Mouse (Mus musculus) lung, embryonic 16.5 days (tissue): ENCODE measurements around the gene Gramd4. TPM values are rescaled to one million over a fixed set of nuclear protein-coding genes. Genes with fewer than 3 reads are reported as not detected.

Source experiments
- ATAC-seq: fragments of 200-750 bp; cut with Nextera tagmentation; 2 replicates; pipeline ENCODE4 v1.8.0; 2017; ENCODE audit warnings: low read depth, mild to moderate bottlenecking, moderate library complexity
- H3K27ac ChIP-seq: fragments of 300-500 bp; sonication (generic); 2 replicates; pipeline ENCODE4 v1.5.1; 2014; ENCODE audit warnings: mild to moderate bottlenecking, control low read depth, low read length
- H3K27me3 ChIP-seq: fragments of 300-500 bp; sonication (generic); 2 replicates; pipeline ENCODE4 v1.6.1; 2014; ENCODE audit warnings: low read depth, low read length, mixed read lengths; ENCODE audit not compliant: control insufficient read depth, insufficient read depth
- H3K36me3 ChIP-seq: fragments of 300-500 bp; sonication (generic); 2 replicates; pipeline ENCODE4 v1.6.1; 2014; ENCODE audit warnings: low read length; ENCODE audit not compliant: control insufficient read depth, insufficient read depth
- H3K4me1 ChIP-seq: fragments of 300-500 bp; sonication (generic); replicated peaks from 2 replicates; pipeline ENCODE4 v1.6.1; 2014; ENCODE audit warnings: low read length, mixed read lengths; ENCODE audit not compliant: control insufficient read depth, insufficient read depth
- H3K4me2 ChIP-seq: fragments of 300-500 bp; sonication (generic); 2 replicates; pipeline ENCODE4 v1.6.1; 2014; ENCODE audit warnings: low read depth, low read length, control low read depth
- H3K4me3 ChIP-seq: fragments of 300-500 bp; sonication (generic); 2 replicates; pipeline ENCODE4 v1.5.1; 2014; ENCODE audit warnings: mild to moderate bottlenecking, low read length, control low read depth
- H3K9ac ChIP-seq: fragments of 300-500 bp; sonication (generic); 2 replicates; pipeline ENCODE4 v1.6.1; 2014; ENCODE audit warnings: low read length, control low read depth
- H3K9me3 ChIP-seq: fragments of 300-500 bp; sonication (generic); 2 replicates; pipeline ENCODE4 v1.6.1; 2016; ENCODE audit warnings: low read length; ENCODE audit not compliant: control insufficient read depth
- WGBS: fragments of 180-500 bp; shearing (Covaris S2); extraction: QIAGEN DNeasy Blood & Tissue Kit; methylation state at CpG from one replicate; pipeline ENCODE4 v1.1.7; 2014; 5-methylcytosine and 5-hydroxymethylcytosine counted together
- polyA plus RNA-seq: library from polyadenylated mRNA; unstranded; fragments of >200 nt; fragmentation: Nextera tagmentation; extraction: Ambion mirVana; gene quantifications from 2 replicates; pipeline ENCODE4 v1.2.1, GENCODE M21; 2015

The Gramd4 gene
- polyA plus RNA-seq, 1 experiment from 2014 or later: 11.2 TPM

- WGBS: 57% methylated on average over 9 of the region's 9 CpGs
- peaks cover 3% of the 10 kb centered on the region; the same call in 1 of the 2 replicates for H3K36me3 ChIP-seq
- no peak overlapping the region for H3K27ac ChIP-seq
- peaks cover 28% of the 10 kb centered on the region for H3K4me1 ChIP-seq
- no peak overlapping the region for H3K4me3 ChIP-seq
- H3K4me2 ChIP-seq: no peak overlapping the region
- ATAC-seq: peak; percentile 1; the same call in 1 of the 2 replicates
- no peak overlapping the region for H3K9ac ChIP-seq
- H3K27me3 ChIP-seq: no peaks in the 10 kb centered on the region
- H3K9me3 ChIP-seq: peaks cover 4% of the 10 kb centered on the region; the same call in 1 of the 2 replicates
Measured at GRCm38 (mm10) chr15:86021971-86022370, 35.5 kb upstream of the Gramd4 start.

GRCm38 (mm10) chr15:86027871-86028270 lies 29.6 kb upstream of the Gramd4 start:
- peak overlapping the region; percentile 48 for H3K4me2 ChIP-seq
- peaks cover 18% of the 10 kb centered on the region for H3K36me3 ChIP-seq
- WGBS: 35% methylated on average over 8 of the region's 8 CpGs
- H3K9me3 ChIP-seq: peaks cover 15% of the 10 kb centered on the region
- peak overlapping the region; percentile 30; the same call in 1 of the 2 replicates for H3K9ac ChIP-seq
- ATAC-seq: no peak
- H3K4me1 ChIP-seq: peaks cover 16% of the 10 kb centered on the region
- peak overlapping the region; percentile 34; the same call in 1 of the 2 replicates for H3K4me3 ChIP-seq
- peak overlapping the region; percentile 33; the same call in 1 of the 2 replicates for H3K27ac ChIP-seq
- H3K27me3 ChIP-seq: peaks cover 10% of the 10 kb centered on the region

- Histone ChIP-seq H3K4me2 (peak overlapping the region; percentile 48), H3K27ac (no peak overlapping the region), H3K4me1 (peaks cover 14% of the 10 kb centered on the region), H3K9ac (peak overlapping the region; percentile 45; the same call in 1 of the 2 replicates), H3K36me3 (peaks cover 18% of the 10 kb centered on the region), H3K27me3 (peaks cover 26% of the 10 kb centered on the region), H3K4me3 (peak overlapping the region; percentile 34), H3K9me3 (peaks cover 15% of the 10 kb centered on the region)
- ATAC-seq: no peak
- 53% methylated on average over 14 of the region's 14 CpGs for WGBS
Measured at GRCm38 (mm10) chr15:86029981-86030380, 27.5 kb upstream of the Gramd4 start.

GRCm38 (mm10) chr15:86032811-86033190 lies 24.7 kb upstream of the Gramd4 start:
- Histone ChIP-seq H3K4me2 (peak overlapping the region; percentile 81), H3K4me1 (peaks cover 8% of the 10 kb centered on the region; the same call in 1 of the 2 replicates), H3K27ac (peak overlapping the region; percentile 86), H3K36me3 (peaks cover 18% of the 10 kb centered on the region), H3K9me3 (peaks cover 15% of the 10 kb centered on the region), H3K4me3 (peak overlapping the region; percentile 67), H3K27me3 (peaks cover 26% of the 10 kb centered on the region), H3K9ac (peak overlapping the region; percentile 76)
- ATAC-seq: peak; percentile 5; the same call in 1 of the 2 replicates
- WGBS: under 1% methylated on average over 38 of the region's 38 CpGs

GRCm38 (mm10) chr15:86033191-86033841 lies 24.2 kb upstream of the Gramd4 start, which contains the start of gene Celsr1:
Gene Celsr1 (minus strand): TSS chr15:86033777.
- H3K9ac ChIP-seq: peak within 1 kb of the TSS; percentile 76
- peak within 1 kb of the TSS; percentile 93 for H3K27ac ChIP-seq
- peak within 1 kb of the TSS; percentile 67 for H3K4me3 ChIP-seq
- peak within 1 kb of the TSS; percentile 81 for H3K4me2 ChIP-seq
- WGBS: 0% methylated on average over 53 of the region's 80 CpGs
- peaks cover 15% of the 10 kb centered on the region for H3K9me3 ChIP-seq
- peaks cover 6% of the 10 kb centered on the region; the same call in 1 of the 2 replicates for H3K4me1 ChIP-seq
- peaks cover 18% of the 10 kb centered on the region for H3K36me3 ChIP-seq
- H3K27me3 ChIP-seq: peaks cover 26% of the 10 kb centered on the region
- ATAC-seq: 0 out of 2 replicates have a peak, but pooled peaks have one; percentile 15

- Histone ChIP-seq H3K27me3 (peaks cover 28% of the 10 kb centered on the region), H3K36me3 (peaks cover 18% of the 10 kb centered on the region), H3K27ac (peak overlapping the region; percentile 93), H3K4me1 (peaks cover 6% of the 10 kb centered on the region; the same call in 1 of the 2 replicates), H3K4me3 (peak overlapping the region; percentile 67), H3K9me3 (peaks cover 15% of the 10 kb centered on the region), H3K4me2 (peak overlapping the region; percentile 81), H3K9ac (peak overlapping the region; percentile 76)
- ATAC-seq: peak; percentile 88
- WGBS: under 1% methylated on average over 39 of the region's 44 CpGs
Measured at GRCm38 (mm10) chr15:86034021-86034523, 23.4 kb upstream of the Gramd4 start.

GRCm38 (mm10) chr15:86034781-86035360 lies 22.6 kb upstream of the Gramd4 start:
- Histone ChIP-seq H3K4me1 (peaks cover 6% of the 10 kb centered on the region; the same call in 1 of the 2 replicates), H3K27ac (peak overlapping the region; percentile 93), H3K9me3 (peaks cover 15% of the 10 kb centered on the region), H3K9ac (peak overlapping the region; percentile 49; the same call in 1 of the 2 replicates), H3K27me3 (peaks cover 30% of the 10 kb centered on the region), H3K4me3 (peak overlapping the region; percentile 67), H3K36me3 (peaks cover 18% of the 10 kb centered on the region), H3K4me2 (peak overlapping the region; percentile 81)
- ATAC-seq: peak; percentile 33
- 7% methylated on average over 12 of the region's 12 CpGs for WGBS

- no peak overlapping the region for H3K4me2 ChIP-seq
- H3K9ac ChIP-seq: no peak overlapping the region
- no peak for ATAC-seq
- H3K27me3 ChIP-seq: peaks cover 30% of the 10 kb centered on the region
- peak overlapping the region; percentile 37; the same call in 1 of the 2 replicates for H3K27ac ChIP-seq
- peaks cover 10% of the 10 kb centered on the region for H3K9me3 ChIP-seq
- WGBS: 58% methylated on average over 3 of the region's 3 CpGs
- no peak overlapping the region for H3K4me3 ChIP-seq
- peaks cover 12% of the 10 kb centered on the region for H3K36me3 ChIP-seq
- H3K4me1 ChIP-seq: peaks cover 6% of the 10 kb centered on the region; the same call in 1 of the 2 replicates
Measured at GRCm38 (mm10) chr15:86035913-86036312, 21.6 kb upstream of the Gramd4 start.

GRCm38 (mm10) chr15:86038802-86039201 lies 18.7 kb upstream of the Gramd4 start:
- WGBS: 0% methylated on average over 2 of the region's 2 CpGs
- H3K9ac ChIP-seq: no peak overlapping the region
- no peak overlapping the region for H3K4me3 ChIP-seq
- H3K4me1 ChIP-seq: peaks cover 3% of the 10 kb centered on the region; the same call in 1 of the 2 replicates
- H3K36me3 ChIP-seq: no peaks in the 10 kb centered on the region
- no peak overlapping the region for H3K4me2 ChIP-seq
- no peaks in the 10 kb centered on the region for H3K9me3 ChIP-seq
- 0 out of 2 replicates have a peak, but pooled peaks have one; percentile 21 for ATAC-seq
- H3K27me3 ChIP-seq: peaks cover 11% of the 10 kb centered on the region
- no peak overlapping the region for H3K27ac ChIP-seq
